Mouse (Mus musculus): Measurements from ENCODE around the gene Prkci.

Gene Prkci

GRCm38 (mm10) chr3:30995283-30995898 is at the start of gene Prkci:
Gene Prkci, plus strand, starts transcription at chr3:30995747.
- DNase-seq (ENCODE audit: low spot score), result peak; percentile 92

- no peak for DNase-seq (ENCODE audit: low spot score)
These were observed 43.9 kb upstream of the Prkci start for GRCm38 (mm10) chr3:30951652-30952051.

GRCm38 (mm10) chr3:30952273-30953070 is 43.1 kb upstream of the Prkci start:
- DNase-seq (ENCODE audit: low spot score), result no peak

- DNase-seq (ENCODE audit: low spot score), result no peak
These were observed 39.2 kb upstream of the Prkci start for GRCm38 (mm10) chr3:30956327-30956726.

GRCm38 (mm10) chr3:30958709-30959108 is 36.8 kb upstream of the Prkci start:
- DNase-seq (ENCODE audit: low spot score), result no peak

- DNase-seq (ENCODE audit: low spot score), result no peak
These were observed 35.4 kb upstream of the Prkci start for GRCm38 (mm10) chr3:30959868-30960831.

- no peak for DNase-seq (ENCODE audit: low spot score)
These were observed 32.4 kb upstream of the Prkci start for GRCm38 (mm10) chr3:30963100-30963499.

- no peak for DNase-seq (ENCODE audit: low spot score)
These were observed 31.3 kb upstream of the Prkci start for GRCm38 (mm10) chr3:30964216-30964615.

GRCm38 (mm10) chr3:30965644-30966043 is 29.9 kb upstream of the Prkci start:
- DNase-seq (ENCODE audit: low spot score), result no peak

GRCm38 (mm10) chr3:30968531-30969092 is 26.9 kb upstream of the Prkci start:
- peak; percentile 43 for DNase-seq (ENCODE audit: low spot score)

GRCm38 (mm10) chr3:30969104-30969581 is 26.4 kb upstream of the Prkci start, which contains the start of gene Phc3:
Gene Phc3, minus strand, starts transcription at chr3:30969415.
- peak; percentile 94 for DNase-seq (ENCODE audit: low spot score)

- DNase-seq (ENCODE audit: low spot score), result peak; percentile 71
These were observed 20.3 kb upstream of the Prkci start for GRCm38 (mm10) chr3:30975102-30975754.

GRCm38 (mm10) chr3:30976991-30977603 is 18.4 kb upstream of the Prkci start:
- no peak for DNase-seq (ENCODE audit: low spot score)

GRCm38 (mm10) chr3:30981616-30982380 is 13.7 kb upstream of the Prkci start:
- no peak for DNase-seq (ENCODE audit: low spot score)

GRCm38 (mm10) chr3:30982924-30983536 is 12.5 kb upstream of the Prkci start:
- DNase-seq (ENCODE audit: low spot score), result no peak

- no peak for DNase-seq (ENCODE audit: low spot score)
These were observed 7.9 kb upstream of the Prkci start for GRCm38 (mm10) chr3:30987396-30988318.

GRCm38 (mm10) chr3:30992161-30992560 is 3.4 kb upstream of the Prkci start:
- no peak for DNase-seq (ENCODE audit: low spot score)

GRCm38 (mm10) chr3:30993066-30993573 is 2.4 kb upstream of the Prkci start:
- DNase-seq (ENCODE audit: low spot score), result no peak

Measured in layer of hippocampus, adult 11-12 months (tissue).